Mouse (Mus musculus): Measurements from ENCODE around the gene Mrgpra6.

- no peak for TF ChIP-seq POLR2A (IDR thresholded peaks at IDR 0.05; ENCODE audit: low read depth, low read length)
- TF ChIP-seq CTCF (conservative IDR thresholded peaks at IDR 0.05; ENCODE audit: insufficient read depth, insufficient read length, low read depth, low read length), result no peak
These were observed 48.0 kb upstream of the Mrgpra6 start, which contains the start of gene Mrgpra9 for GRCm38 (mm10) chr7:47252770-47253169.

All from kidney, adult 2 months (tissue).